Mouse (Mus musculus): ENCODE results near the gene Galr2. TPM values are rescaled to one million over a fixed set of nuclear protein-coding genes. Genes with fewer than 3 reads are reported as not detected.

The Galr2 gene
- polyA plus RNA-seq (2015; fragmentation: Nextera tagmentation; extraction: Ambion mirVana): 0.47 and 0.52 TPM in 2 replicates

DNA sequence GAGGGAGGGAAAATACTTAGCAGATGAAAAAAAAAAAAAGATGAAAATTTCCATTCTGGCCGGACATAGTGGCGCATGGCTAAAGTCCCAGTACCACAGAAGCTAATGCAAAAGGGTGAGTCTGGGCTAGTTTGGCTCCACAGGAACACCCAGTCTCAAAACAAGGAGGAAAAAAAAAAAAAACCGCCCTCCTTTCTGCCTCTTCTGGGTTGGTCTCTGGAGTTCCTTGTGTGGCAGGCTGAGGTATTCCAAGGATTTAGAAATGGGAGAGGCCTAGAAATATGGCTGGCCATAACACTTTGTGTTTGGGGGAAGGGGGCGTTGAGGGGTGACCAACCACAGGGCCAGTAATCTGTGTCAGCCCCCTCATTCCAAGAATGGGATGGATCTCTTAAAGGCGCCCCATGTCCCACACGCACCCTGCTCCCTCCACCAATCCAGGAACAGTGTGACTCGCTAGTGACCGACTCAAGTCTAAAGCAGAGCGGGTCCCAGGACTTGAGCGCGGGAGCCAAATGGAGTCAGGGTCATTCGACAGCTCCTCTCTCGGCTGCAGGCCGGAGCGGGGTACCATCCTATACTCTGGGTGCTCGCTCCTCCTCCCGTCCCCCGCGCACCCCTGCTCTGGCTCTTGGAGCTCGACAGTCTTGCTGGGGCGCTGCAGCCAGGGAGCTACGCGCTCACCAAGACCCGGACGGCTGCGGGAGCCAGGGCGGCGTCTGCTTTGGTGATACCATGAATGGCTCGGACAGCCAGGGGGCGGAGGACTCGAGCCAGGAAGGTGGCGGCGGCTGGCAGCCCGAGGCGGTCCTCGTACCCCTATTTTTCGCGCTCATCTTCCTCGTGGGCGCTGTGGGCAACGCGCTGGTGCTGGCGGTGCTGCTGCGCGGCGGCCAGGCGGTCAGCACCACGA is at the start of gene Galr2:
Gene Galr2, plus strand, starts transcription at position 189 of the 913 bp plus-strand sequence.
- WGBS: 7% methylated on average over 46 of the region's 48 CpGs
- H3K9ac ChIP-seq (replicated peaks): peak within 1 kb of the TSS; percentile 37; the same call in 1 of the 2 replicates
- H3K4me1 ChIP-seq: peaks cover 18% of the 10 kb centered on the region
- H3K4me3 ChIP-seq (replicated peaks): peak within 1 kb of the TSS; percentile 33
- no peaks in the 10 kb centered on the region for H3K9me3 ChIP-seq (replicated peaks)
- no peaks in the 10 kb centered on the region for H3K36me3 ChIP-seq
- peaks cover 63% of the 10 kb centered on the region for H3K27me3 ChIP-seq (replicated peaks)
- peak within 1 kb of the TSS; percentile 54 for H3K4me2 ChIP-seq
- ATAC-seq (ENCODE audit: low FRiP score): no peak
- H3K27ac ChIP-seq (replicated peaks): no peak within 1 kb of the TSS

GRCm38 (mm10) chr11:116232427-116232826 is 48.3 kb upstream of the Galr2 start:
- WGBS: 27% methylated on average over 17 of the region's 17 CpGs
- Histone ChIP-seq H3K9ac (replicated peaks) (no peak overlapping the region), H3K27me3 (replicated peaks) (peaks cover 10% of the 10 kb centered on the region), H3K4me1 (no peaks in the 10 kb centered on the region), H3K27ac (replicated peaks) (no peak overlapping the region), H3K36me3 (no peaks in the 10 kb centered on the region), H3K4me2 (peak overlapping the region; percentile 28), H3K4me3 (replicated peaks) (no peak overlapping the region), H3K9me3 (replicated peaks) (no peaks in the 10 kb centered on the region)
- ATAC-seq (ENCODE audit: low FRiP score): no peak

DNA sequence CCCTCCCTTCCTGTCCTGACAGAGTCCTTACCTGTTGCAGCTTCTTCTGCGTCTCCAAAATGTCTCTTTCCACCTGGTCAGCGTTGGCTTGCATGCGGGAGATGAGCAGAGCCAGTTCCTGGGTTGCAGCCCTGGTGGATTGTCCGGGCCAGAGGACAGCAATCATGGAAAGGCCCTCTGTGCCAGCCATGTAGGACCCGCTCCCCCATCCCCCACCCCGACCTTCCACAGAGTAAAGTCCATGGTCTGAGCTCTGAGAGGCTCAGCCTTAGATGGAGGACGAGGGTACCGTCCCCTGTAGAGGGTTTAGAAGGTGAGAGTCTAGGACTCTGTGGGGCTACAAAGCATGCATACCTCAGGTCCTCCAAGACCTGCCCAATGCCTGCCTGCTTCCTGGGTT is 45.8 kb upstream of the Galr2 start:
- Histone ChIP-seq H3K9ac (replicated peaks) (no peak overlapping the region), H3K27me3 (replicated peaks) (peaks cover 24% of the 10 kb centered on the region), H3K4me2 (no peak overlapping the region), H3K27ac (replicated peaks) (no peak overlapping the region), H3K36me3 (no peaks in the 10 kb centered on the region), H3K4me1 (peaks cover 4% of the 10 kb centered on the region; the same call in 1 of the 2 replicates), H3K9me3 (replicated peaks) (no peaks in the 10 kb centered on the region), H3K4me3 (replicated peaks) (no peak overlapping the region)
- ATAC-seq (ENCODE audit: low FRiP score): no peak
- WGBS: 89% methylated on average over 8 of the region's 8 CpGs

- no peaks in the 10 kb centered on the region for H3K9me3 ChIP-seq (replicated peaks)
- peak within 1 kb of the TSS; percentile 29; the same call in 1 of the 2 replicates for H3K4me2 ChIP-seq
- H3K27me3 ChIP-seq (replicated peaks): peaks cover 24% of the 10 kb centered on the region
- H3K9ac ChIP-seq (replicated peaks): no peak within 1 kb of the TSS
- H3K4me3 ChIP-seq (replicated peaks): no peak within 1 kb of the TSS
- 18% methylated on average over 30 of the region's 31 CpGs for WGBS
- peaks cover 2% of the 10 kb centered on the region; the same call in 1 of the 2 replicates for H3K36me3 ChIP-seq
- peaks cover 4% of the 10 kb centered on the region; the same call in 1 of the 2 replicates for H3K4me1 ChIP-seq
- no peak within 1 kb of the TSS for H3K27ac ChIP-seq (replicated peaks)
- no peak for ATAC-seq (ENCODE audit: low FRiP score)
Observed at GRCm38 (mm10) chr11:116237742-116238395, 42.9 kb upstream of the Galr2 start, which contains the start of gene Evpl. Gene Evpl, minus strand, starts transcription at chr11:116238077.

DNA sequence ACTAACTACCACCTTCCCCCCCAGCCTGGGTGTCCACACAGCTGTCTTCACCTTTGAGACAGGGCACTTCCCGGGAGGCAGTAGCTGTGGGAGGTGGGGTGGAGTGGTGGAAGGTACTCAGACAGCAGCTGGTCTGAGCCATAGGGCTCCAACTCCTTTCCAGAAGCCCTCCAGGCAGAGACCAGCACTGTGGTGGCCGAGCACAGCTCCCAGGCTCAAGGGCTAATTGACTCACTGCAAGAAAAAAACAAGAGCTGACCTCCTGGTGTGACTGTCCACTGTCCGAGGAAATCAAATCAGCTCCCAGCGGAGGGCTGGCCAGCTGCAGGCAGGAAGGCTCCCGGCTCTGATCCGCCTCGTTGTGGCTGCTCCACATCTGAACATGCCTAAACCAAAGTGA is 40.9 kb upstream of the Galr2 start:
- H3K4me1 ChIP-seq: peaks cover 4% of the 10 kb centered on the region; the same call in 1 of the 2 replicates
- ATAC-seq (ENCODE audit: low FRiP score): no peak
- 13% methylated on average over 7 of the region's 7 CpGs for WGBS
- H3K4me2 ChIP-seq: no peak overlapping the region
- no peak overlapping the region for H3K4me3 ChIP-seq (replicated peaks)
- peaks cover 21% of the 10 kb centered on the region for H3K27me3 ChIP-seq (replicated peaks)
- no peaks in the 10 kb centered on the region for H3K9me3 ChIP-seq (replicated peaks)
- no peak overlapping the region for H3K9ac ChIP-seq (replicated peaks)
- H3K36me3 ChIP-seq: peaks cover 20% of the 10 kb centered on the region
- no peak overlapping the region for H3K27ac ChIP-seq (replicated peaks)

GRCm38 (mm10) chr11:116241744-116242235 is 38.9 kb upstream of the Galr2 start:
- Histone ChIP-seq H3K27me3 (replicated peaks) (peaks cover 20% of the 10 kb centered on the region), H3K4me2 (no peak overlapping the region), H3K4me3 (replicated peaks) (no peak overlapping the region), H3K36me3 (peaks cover 40% of the 10 kb centered on the region), H3K27ac (replicated peaks) (no peak overlapping the region), H3K9ac (replicated peaks) (no peak overlapping the region), H3K4me1 (peaks cover 4% of the 10 kb centered on the region; the same call in 1 of the 2 replicates), H3K9me3 (replicated peaks) (no peaks in the 10 kb centered on the region)
- no peak for ATAC-seq (ENCODE audit: low FRiP score)
- WGBS: 15% methylated on average over 12 of the region's 12 CpGs

DNA sequence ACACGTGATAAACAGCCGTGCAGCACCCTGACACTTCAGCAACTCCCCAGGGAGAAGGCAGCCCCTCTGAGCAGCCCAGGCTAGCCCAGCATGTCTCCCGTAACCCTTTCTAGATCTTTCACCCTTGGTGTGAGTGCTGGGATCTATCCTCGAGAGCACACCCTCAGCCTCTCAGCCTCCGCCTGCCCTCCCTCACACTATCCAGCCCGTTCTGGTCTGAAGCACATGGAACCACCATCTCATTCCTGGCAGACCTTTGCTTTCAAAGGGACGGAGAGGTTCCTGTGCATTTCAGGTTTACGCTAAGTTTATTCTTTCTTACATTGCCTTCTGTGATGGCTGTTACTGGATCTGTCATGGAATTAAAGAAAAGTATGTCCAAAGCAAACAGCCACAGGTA is 36.2 kb upstream of the Galr2 start:
- Histone ChIP-seq H3K4me1 (no peaks in the 10 kb centered on the region; the same call in 1 of the 2 replicates), H3K27ac (replicated peaks) (no peak overlapping the region), H3K9me3 (replicated peaks) (no peaks in the 10 kb centered on the region), H3K27me3 (replicated peaks) (no peaks in the 10 kb centered on the region), H3K36me3 (peaks cover 68% of the 10 kb centered on the region), H3K4me3 (replicated peaks) (no peak overlapping the region), H3K9ac (replicated peaks) (no peak overlapping the region), H3K4me2 (no peak overlapping the region)
- 89% methylated on average over 8 of the region's 8 CpGs for WGBS
- no peak for ATAC-seq (ENCODE audit: low FRiP score)

DNA sequence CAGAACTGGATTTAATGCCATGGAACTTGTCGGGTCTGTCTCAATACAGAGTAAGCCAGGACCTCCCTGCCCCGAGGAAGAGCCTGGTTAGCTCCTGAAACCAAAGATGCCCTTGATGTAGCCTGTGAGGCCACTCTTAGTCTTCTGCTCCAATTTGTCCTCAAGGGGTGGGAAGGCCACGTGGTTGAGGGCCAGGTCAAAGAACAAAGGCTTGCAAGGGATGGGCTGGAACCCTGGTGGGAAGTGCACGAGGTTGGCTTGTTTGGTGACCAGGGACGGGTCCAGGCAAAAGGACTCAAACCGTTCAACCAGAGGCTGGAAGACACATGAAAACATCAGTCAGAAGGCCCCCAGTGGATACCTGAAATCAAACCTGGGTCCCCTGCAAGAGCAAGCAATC is 35.1 kb upstream of the Galr2 start:
- ATAC-seq (ENCODE audit: low FRiP score): no peak
- no peak overlapping the region for H3K27ac ChIP-seq (replicated peaks)
- no peak overlapping the region for H3K9ac ChIP-seq (replicated peaks)
- H3K4me2 ChIP-seq: no peak overlapping the region
- no peaks in the 10 kb centered on the region for H3K9me3 ChIP-seq (replicated peaks)
- H3K27me3 ChIP-seq (replicated peaks): no peaks in the 10 kb centered on the region
- 80% methylated on average over 6 of the region's 6 CpGs for WGBS
- H3K4me3 ChIP-seq (replicated peaks): no peak overlapping the region
- H3K4me1 ChIP-seq: no peaks in the 10 kb centered on the region
- H3K36me3 ChIP-seq: peaks cover 78% of the 10 kb centered on the region

DNA sequence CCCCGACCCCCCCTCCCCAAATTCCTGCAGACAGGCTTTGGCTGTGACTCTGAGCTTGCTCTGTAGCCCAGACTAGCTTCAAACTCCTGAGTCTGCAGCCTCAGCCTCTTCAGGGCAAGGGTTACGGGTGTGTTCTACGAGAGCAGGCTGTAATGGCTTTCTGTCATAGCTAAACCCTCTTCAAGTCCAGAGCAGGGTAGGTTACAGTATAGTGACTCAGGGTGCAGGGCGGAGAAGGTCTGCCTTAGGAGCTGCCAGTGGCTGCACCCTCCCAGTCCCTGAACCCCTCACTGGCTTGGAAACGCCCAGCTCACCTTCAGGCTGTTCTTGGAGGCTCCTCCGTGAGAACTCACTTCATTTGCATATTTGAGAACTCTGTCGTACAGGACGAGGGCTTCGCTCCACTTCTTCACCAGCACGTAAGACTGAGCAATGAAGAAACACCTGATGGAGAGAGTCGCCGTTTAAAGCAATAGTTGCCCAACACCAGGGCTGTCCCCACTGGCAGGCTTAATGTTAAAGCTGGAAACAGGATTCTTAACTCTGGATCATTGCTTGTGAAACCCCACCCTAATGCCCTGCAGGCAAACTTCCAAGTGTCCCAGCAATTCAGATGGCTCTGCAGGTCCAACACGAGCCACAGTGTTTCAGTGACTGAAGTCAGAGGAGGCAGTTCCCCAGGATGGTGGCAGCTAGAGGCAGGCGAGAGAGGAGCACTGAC is 33.1 kb upstream of the Galr2 start:
- Histone ChIP-seq H3K27me3 (replicated peaks) (no peaks in the 10 kb centered on the region), H3K4me3 (replicated peaks) (no peak overlapping the region), H3K4me1 (no peaks in the 10 kb centered on the region), H3K9ac (replicated peaks) (no peak overlapping the region), H3K4me2 (no peak overlapping the region), H3K9me3 (replicated peaks) (no peaks in the 10 kb centered on the region), H3K36me3 (peaks cover 99% of the 10 kb centered on the region), H3K27ac (replicated peaks) (no peak overlapping the region)
- ATAC-seq (ENCODE audit: low FRiP score): no peak
- 86% methylated on average over 14 of the region's 14 CpGs for WGBS

- 92% methylated on average over 8 of the region's 8 CpGs for WGBS
Observed at GRCm38 (mm10) chr11:116250898-116251297, 29.8 kb upstream of the Galr2 start.

DNA sequence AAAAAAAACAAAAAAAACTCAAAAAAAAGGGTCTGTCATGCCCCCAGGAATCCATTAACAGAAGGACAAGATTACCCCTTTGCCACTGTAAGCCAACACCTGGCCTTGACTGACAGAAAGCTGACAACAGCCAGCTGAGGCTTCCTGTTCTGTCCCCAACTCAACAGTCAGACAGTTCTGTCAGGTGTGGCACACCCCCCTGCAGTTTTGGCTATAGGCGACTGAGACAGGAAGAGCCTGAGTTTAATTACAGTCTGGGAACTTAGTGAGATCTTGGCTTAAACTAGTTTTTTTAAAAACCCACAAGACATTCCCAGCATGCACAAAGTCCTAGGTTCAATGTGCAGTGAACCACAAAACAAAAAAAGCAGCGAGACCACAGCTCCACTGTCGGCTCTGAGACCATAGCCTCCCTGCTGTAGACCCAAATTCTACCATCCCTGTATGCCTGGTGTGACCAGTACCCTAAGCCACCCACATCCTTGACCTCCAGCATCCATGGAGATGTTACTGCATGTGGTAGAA is 27.6 kb upstream of the Galr2 start:
- Histone ChIP-seq H3K27ac (replicated peaks) (no peak overlapping the region), H3K4me1 (no peaks in the 10 kb centered on the region), H3K4me2 (no peak overlapping the region), H3K9me3 (replicated peaks) (no peaks in the 10 kb centered on the region), H3K4me3 (replicated peaks) (no peak overlapping the region), H3K36me3 (peaks cover 92% of the 10 kb centered on the region), H3K27me3 (replicated peaks) (no peaks in the 10 kb centered on the region), H3K9ac (replicated peaks) (no peak overlapping the region)
- ATAC-seq (ENCODE audit: low FRiP score): no peak
- 87% methylated on average over 3 of the region's 3 CpGs for WGBS

More at GRCm38 (mm10) chr11:116250898-116251297, 29.8 kb upstream of the Galr2 start:
- no peak for ATAC-seq (ENCODE audit: low FRiP score)
- Histone ChIP-seq H3K4me3 (replicated peaks) (no peak overlapping the region), H3K9me3 (replicated peaks) (no peaks in the 10 kb centered on the region), H3K27ac (replicated peaks) (no peak overlapping the region), H3K9ac (replicated peaks) (no peak overlapping the region), H3K36me3 (peaks cover 97% of the 10 kb centered on the region), H3K4me2 (no peak overlapping the region), H3K27me3 (replicated peaks) (no peaks in the 10 kb centered on the region), H3K4me1 (no peaks in the 10 kb centered on the region)
